Mouse (Mus musculus) midbrain, postnatal 0 days (tissue): Measurements from ENCODE around the gene Cryba4. TPM values are rescaled to one million over a fixed set of nuclear protein-coding genes. Genes with fewer than 3 reads are reported as not detected.

Experiments
- ATAC-seq: fragments of 200-750 bp; cut with Nextera tagmentation; 2 replicates; pipeline ENCODE4 v1.8.0; 2017; ENCODE audit warnings: moderate number of reproducible peaks, mild to moderate bottlenecking, moderate TSS enrichment, moderate library complexity; ENCODE audit not compliant: low FRiP score
- DNase-seq: peaks from one replicate; pipeline ENCODE4 v3.0.0-alpha.2; 2015; ENCODE audit warnings: low spot score
- H3K27ac ChIP-seq: fragments of 300-500 bp; sonication (generic); 2 replicates; pipeline ENCODE4 v1.5.1; 2014; ENCODE audit warnings: low read depth, mild to moderate bottlenecking, low read length, mixed read lengths
- H3K27me3 ChIP-seq: fragments of 300-500 bp; sonication (generic); 2 replicates; pipeline ENCODE4 v1.6.1; 2014; ENCODE audit warnings: low read length, control low read depth, mixed read lengths; ENCODE audit not compliant: insufficient read depth
- H3K36me3 ChIP-seq: fragments of 300-500 bp; sonication (generic); 2 replicates; pipeline ENCODE4 v1.6.1; 2014; ENCODE audit warnings: low read length, control low read depth, mixed read lengths; ENCODE audit not compliant: insufficient read depth
- H3K4me1 ChIP-seq: fragments of 300-500 bp; sonication (generic); 2 replicates; pipeline ENCODE4 v1.6.1; 2014; ENCODE audit warnings: mild to moderate bottlenecking, control low read depth, antibody characterized with exemption, low read length, mixed read lengths; ENCODE audit not compliant: insufficient read depth
- H3K4me2 ChIP-seq: fragments of 300-500 bp; sonication (generic); 2 replicates; pipeline ENCODE4 v1.6.1; 2014; ENCODE audit warnings: low read depth, mild to moderate bottlenecking, low read length, mixed read lengths; ENCODE audit not compliant: poor library complexity, severe bottlenecking
- H3K4me3 ChIP-seq: fragments of 300-500 bp; sonication (generic); 2 replicates; pipeline ENCODE4 v1.5.1; 2014; ENCODE audit warnings: low read depth, mild to moderate bottlenecking, low read length, moderate library complexity
- H3K9ac ChIP-seq: fragments of 300-500 bp; sonication (generic); replicated peaks from 2 replicates; pipeline ENCODE4 v1.6.1; 2014; ENCODE audit warnings: mild to moderate bottlenecking, low read length, moderate library complexity, mixed read lengths; ENCODE audit not compliant: poor library complexity, severe bottlenecking
- H3K9me3 ChIP-seq: fragments of 300-500 bp; sonication (generic); 2 replicates; pipeline ENCODE4 v1.6.1; 2016; ENCODE audit warnings: low read length, control low read depth
- CTCF ChIP-seq: IDR thresholded peaks from 2 replicates; pipeline ENCODE4 v1.5.1; 2016; ENCODE audit warnings: antibody characterized with exemption, mild to moderate bottlenecking
- WGBS: fragments of 180-500 bp; shearing (Covaris S2); extraction: QIAGEN DNeasy Blood & Tissue Kit; methylation state at CpG from one replicate; pipeline ENCODE4 v1.1.7; 2014; 5-methylcytosine and 5-hydroxymethylcytosine counted together
- polyA plus RNA-seq: library from polyadenylated mRNA; unstranded; fragments of >200 nt; fragmentation: Nextera tagmentation; extraction: Ambion mirVana; gene quantifications from 2 replicates; pipeline ENCODE4 v1.2.1, GENCODE M21; 2015
- total RNA-seq: library from RNA; depleted of rRNA; stranded (reverse); fragments of >200 nt; gene quantifications from 2 replicates; pipeline ENCODE4 v1.2.3, GENCODE M21; 2014

Gene Cryba4
- total and polyA plus RNA-seq, 2 experiments from 2014 or later: 1.6 to 2.9 TPM

- TF ChIP-seq CTCF: no peak
- no peak overlapping the region for H3K4me2 ChIP-seq
- 60% methylated on average over 8 of the region's 8 CpGs for WGBS
- H3K9me3 ChIP-seq: no peaks in the 10 kb centered on the region
- DNase-seq (no peak), ATAC-seq (no peak)
- H3K4me3 ChIP-seq: no peak overlapping the region
- H3K4me1 ChIP-seq: no peaks in the 10 kb centered on the region
- H3K27ac ChIP-seq: no peak overlapping the region
- H3K27me3 ChIP-seq: no peaks in the 10 kb centered on the region
- H3K9ac ChIP-seq: no peak overlapping the region
- no peaks in the 10 kb centered on the region for H3K36me3 ChIP-seq
Measured at GRCm38 (mm10) chr5:112244890-112245615, 7.3 kb downstream of the Cryba4 start.

- Histone ChIP-seq H3K4me3 (no peak overlapping the region), H3K27me3 (no peaks in the 10 kb centered on the region), H3K27ac (no peak overlapping the region), H3K4me2 (no peak overlapping the region), H3K4me1 (no peaks in the 10 kb centered on the region), H3K9me3 (no peaks in the 10 kb centered on the region), H3K36me3 (no peaks in the 10 kb centered on the region), H3K9ac (no peak overlapping the region)
- ATAC-seq: no peak
- DNase-seq: no peak
- TF ChIP-seq CTCF: no peak
- 57% methylated on average over 1 of the region's 1 CpGs for WGBS
Measured at GRCm38 (mm10) chr5:112244275-112244562, 8.1 kb downstream of the Cryba4 start.

DNA sequence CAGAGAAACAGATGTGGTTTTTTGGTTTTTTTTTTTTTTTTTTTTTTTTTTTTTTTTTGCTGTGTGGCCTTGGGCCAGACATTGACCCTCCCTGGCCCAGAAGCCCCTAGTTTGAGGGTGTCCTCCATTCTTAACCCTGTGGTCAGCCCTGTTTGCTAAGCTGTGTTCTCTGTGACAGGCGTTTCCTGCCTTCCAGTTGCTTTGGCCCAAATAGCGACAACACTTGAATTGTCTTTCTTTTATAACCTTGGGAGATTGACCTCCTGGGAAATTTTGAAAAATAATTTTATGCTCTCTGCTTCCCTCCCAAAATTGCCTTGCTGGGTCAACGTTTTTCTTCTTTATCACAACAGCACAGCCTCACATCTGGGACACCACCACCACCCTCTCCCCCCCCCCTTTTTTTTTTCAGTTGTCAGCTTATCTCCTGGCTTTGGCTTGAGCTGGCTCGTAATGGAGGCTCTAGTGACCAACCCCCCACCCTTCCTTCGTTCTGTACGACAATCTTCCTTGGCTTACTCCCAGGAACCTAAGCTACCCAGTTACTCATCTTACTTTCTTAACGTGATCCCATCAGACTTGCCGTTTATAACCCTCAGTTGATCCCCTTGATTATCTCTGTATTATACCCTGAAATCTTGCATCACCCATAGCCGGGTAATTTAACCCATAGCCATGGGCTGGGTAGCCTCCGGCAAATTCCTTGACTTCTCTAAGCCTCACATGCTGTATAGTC is 8.6 kb downstream of the Cryba4 start:
- Histone ChIP-seq H3K36me3 (no peaks in the 10 kb centered on the region), H3K27me3 (no peaks in the 10 kb centered on the region), H3K4me2 (no peak overlapping the region), H3K9ac (no peak overlapping the region), H3K4me3 (no peak overlapping the region), H3K4me1 (no peaks in the 10 kb centered on the region), H3K9me3 (no peaks in the 10 kb centered on the region), H3K27ac (no peak overlapping the region)
- no peak for TF ChIP-seq CTCF
- no peak for ATAC-seq
- no peak for DNase-seq
- 61% methylated on average over 10 of the region's 10 CpGs for WGBS

GRCm38 (mm10) chr5:112243041-112243440 is 9.3 kb downstream of the Cryba4 start:
- Histone ChIP-seq H3K9me3 (no peaks in the 10 kb centered on the region), H3K27ac (no peak overlapping the region), H3K4me2 (no peak overlapping the region), H3K4me1 (no peaks in the 10 kb centered on the region), H3K27me3 (no peaks in the 10 kb centered on the region), H3K9ac (no peak overlapping the region), H3K4me3 (no peak overlapping the region), H3K36me3 (no peaks in the 10 kb centered on the region)
- no peak for TF ChIP-seq CTCF
- DNase-seq: no peak
- ATAC-seq: no peak
- 60% methylated on average over 5 of the region's 5 CpGs for WGBS

- DNase-seq (no peak), ATAC-seq (no peak)
- Histone ChIP-seq H3K4me3 (no peak overlapping the region), H3K9me3 (no peaks in the 10 kb centered on the region), H3K4me2 (no peak overlapping the region), H3K9ac (no peak overlapping the region), H3K27ac (no peak overlapping the region), H3K27me3 (no peaks in the 10 kb centered on the region), H3K4me1 (peaks cover 3% of the 10 kb centered on the region; the same call in 1 of the 2 replicates), H3K36me3 (no peaks in the 10 kb centered on the region)
- WGBS: 75% methylated on average over 5 of the region's 5 CpGs
- no peak for TF ChIP-seq CTCF
Measured at GRCm38 (mm10) chr5:112242361-112242778, 9.9 kb downstream of the Cryba4 start.

DNA sequence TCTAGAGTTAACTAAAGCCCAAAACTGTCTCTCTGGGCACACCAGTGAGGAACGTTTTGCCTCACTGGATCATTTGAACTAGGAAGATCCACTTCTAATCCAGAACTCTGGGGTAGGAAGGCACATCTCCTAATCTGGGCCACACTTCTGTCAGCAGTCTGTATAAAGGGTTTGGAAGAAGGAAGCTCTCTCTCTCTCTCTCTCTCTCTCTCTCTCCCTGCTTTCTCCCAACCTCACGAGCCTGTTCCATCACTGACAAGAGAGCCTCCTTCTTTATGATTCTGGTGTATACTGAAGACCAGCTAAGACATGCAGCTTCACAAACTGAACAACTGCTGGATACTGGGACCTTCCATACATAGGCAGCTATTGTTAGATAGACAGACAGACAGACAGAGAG is 10.5 kb downstream of the Cryba4 start:
- WGBS: 84% methylated on average over 2 of the region's 2 CpGs

More for the DNA sequence above, 10.5 kb downstream of the Cryba4 start:
- no peak for DNase-seq
- Histone ChIP-seq H3K36me3 (no peaks in the 10 kb centered on the region), H3K27me3 (no peaks in the 10 kb centered on the region), H3K9me3 (no peaks in the 10 kb centered on the region), H3K9ac (no peak overlapping the region), H3K4me3 (no peak overlapping the region), H3K27ac (no peak overlapping the region), H3K4me1 (peaks cover 6% of the 10 kb centered on the region; the same call in 1 of the 2 replicates), H3K4me2 (no peak overlapping the region)
- no peak for TF ChIP-seq CTCF
- no peak for ATAC-seq
